Mouse (Mus musculus) thymus, postnatal 0 days (tissue): ENCODE results near the gene Mrpl50. TPM values are rescaled to one million over a fixed set of nuclear protein-coding genes. Genes with fewer than 3 reads are reported as not detected.
"Not testable (repeated sequence)": the region's sequence is repeated elsewhere in the genome, so short reads cannot be mapped to it uniquely, and the experiment has no call there.

Experiments
- DNase-seq: peaks from one replicate; pipeline ENCODE4 v3.0.0-alpha.2; 2015; ENCODE audit warnings: low spot score
- polyA plus RNA-seq: library from polyadenylated mRNA; unstranded; fragments of >200 nt; fragmentation: Nextera tagmentation; extraction: Ambion mirVana; gene quantifications from 2 replicates; pipeline ENCODE4 v1.2.1, GENCODE M21; 2015

Mrpl50 gene
- polyA plus RNA-seq, 1 experiment from 2014 or later: 48.8 TPM

DNA sequence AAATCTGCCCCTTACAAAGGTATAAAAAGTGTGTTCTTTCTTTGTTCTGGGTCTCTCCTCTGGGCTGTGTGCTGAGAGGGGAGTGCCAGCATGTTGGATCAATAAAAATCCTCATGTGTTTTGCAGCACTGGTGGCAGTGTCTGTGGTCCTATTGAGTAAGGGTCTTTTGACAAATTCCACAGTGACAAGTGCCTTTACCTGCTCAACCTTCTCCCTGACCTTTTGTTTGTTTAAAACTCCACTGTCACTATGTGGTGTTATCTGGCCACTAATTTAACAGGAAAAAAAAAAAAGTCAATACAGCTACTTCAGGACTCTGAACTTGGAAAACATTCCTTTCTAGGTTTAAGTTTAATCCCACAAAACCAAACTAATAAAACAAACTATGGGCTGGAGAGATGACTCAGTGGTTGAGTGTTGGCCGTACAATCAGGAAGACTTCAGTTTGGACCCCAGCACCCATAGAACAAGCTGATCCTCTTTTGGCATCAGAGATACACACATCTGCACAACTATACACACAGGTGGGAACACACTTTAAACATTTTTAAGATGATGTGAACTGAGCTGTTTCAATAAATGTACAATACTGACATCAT is 10.6 kb downstream of the Mrpl50 start:
- DNase-seq: not testable (repeated sequence)

DNA sequence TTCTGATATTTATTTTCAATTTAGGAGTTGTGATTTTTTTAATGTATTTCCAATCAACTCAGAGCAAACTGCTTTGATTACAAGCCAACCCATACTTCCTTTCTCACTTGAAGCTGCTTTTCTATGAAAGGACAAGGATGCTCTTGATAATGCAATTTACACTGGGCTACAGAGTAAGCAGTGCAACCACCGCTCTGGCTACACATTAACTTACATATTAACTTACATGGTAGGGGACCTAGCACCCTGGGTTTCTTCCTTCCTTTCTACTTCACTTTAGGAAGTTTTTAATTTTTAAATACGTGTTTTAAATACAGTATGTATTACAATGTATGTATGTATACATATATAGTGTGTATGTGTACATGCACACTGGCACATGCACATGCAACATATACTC is 11.7 kb downstream of the Mrpl50 start:
- no peak for DNase-seq

DNA sequence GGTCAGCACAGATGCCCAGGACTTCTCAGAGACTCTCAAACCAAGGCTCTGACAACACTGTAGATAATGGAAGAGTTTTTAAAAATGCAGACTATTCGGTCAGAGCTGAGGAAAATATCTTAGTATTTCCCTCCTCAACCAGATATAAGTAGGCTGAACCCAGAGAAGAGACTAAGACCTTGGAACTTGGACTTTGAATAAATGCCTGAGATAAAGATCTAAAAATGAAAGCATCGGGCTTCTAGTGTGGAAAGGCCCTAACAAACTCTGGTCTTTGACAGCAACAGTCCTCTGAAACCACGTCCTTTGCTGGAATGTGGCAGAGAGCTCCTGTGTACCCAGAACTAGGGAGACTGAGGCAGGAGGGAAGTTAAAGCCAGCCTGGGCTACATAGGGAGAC is 14.5 kb downstream of the Mrpl50 start, which contains the start of gene Baat:
TSS of gene Baat (minus strand) at position 172 of the 400 bp plus-strand sequence.
- DNase-seq: no peak

DNA sequence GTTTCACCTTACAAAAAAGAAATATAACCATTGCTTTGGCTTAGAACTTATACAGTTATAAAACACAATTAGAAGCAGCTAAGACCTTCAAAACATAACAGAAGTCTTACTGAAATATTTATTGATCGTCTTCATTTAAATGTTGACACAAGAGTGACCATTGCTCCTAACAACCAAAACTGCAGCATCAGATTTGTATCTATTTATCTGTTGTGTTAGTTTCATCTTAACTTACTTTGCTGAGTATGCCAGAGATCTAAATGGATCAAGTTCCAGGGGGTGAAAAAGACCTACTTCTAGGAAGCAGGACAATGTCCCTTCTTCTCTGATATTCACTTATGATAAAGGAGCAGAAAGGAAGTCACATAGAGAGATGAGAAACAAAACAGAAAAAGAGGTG is 17.3 kb downstream of the Mrpl50 start:
- DNase-seq: no peak

DNA sequence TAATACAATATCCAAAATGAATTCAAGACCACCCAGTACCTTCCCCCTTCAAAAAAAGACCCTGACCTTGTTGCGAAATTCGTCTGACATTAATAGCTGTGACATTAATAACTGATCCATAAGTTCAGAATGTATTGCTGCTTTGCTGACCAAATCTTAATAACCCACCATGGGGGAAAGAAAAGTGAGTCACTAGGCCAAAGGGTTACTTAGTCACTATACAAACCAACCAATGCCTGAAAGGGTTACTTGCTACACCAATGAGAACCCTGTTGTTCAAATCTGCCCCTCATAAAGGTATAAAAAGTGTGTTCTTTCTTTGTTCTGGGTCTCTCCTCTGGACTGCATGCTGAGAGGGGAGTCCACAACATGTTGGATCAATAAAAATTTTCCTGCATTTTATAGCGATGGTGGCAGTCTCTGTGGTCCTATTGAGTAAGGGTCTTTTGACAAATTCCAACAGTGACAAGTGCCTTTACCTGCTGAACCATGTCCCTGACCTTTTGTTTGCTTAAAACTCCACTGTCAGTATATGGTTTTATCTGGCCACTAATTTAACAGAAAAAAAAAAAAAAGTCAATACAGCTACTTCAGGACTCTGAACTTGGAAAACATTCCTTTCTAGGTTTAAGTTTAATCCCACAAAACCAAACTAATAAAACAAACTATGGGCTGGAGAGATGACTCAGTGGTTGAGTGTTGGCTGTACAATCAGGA is 34.8 kb downstream of the Mrpl50 start:
- not testable (repeated sequence) for DNase-seq

DNA sequence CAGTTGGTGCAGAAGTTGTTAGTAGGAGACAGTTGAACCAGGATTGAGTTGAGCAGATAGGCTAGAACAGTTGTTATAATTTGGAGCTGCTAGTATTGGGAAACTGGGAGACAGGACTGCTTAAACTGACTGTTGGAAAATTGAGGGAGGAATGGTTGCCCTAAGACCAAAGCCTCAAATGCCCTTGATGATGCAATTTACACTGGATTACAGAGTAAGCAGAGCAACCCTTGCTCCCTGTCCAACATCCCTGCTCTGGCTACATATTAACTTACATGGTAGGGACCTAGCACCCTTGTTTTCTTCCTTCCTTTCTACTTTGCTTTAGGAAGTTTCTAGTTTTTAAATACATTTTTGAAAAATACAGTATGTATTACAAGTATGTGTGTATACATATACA is 35.5 kb downstream of the Mrpl50 start:
- DNase-seq: no peak

DNA sequence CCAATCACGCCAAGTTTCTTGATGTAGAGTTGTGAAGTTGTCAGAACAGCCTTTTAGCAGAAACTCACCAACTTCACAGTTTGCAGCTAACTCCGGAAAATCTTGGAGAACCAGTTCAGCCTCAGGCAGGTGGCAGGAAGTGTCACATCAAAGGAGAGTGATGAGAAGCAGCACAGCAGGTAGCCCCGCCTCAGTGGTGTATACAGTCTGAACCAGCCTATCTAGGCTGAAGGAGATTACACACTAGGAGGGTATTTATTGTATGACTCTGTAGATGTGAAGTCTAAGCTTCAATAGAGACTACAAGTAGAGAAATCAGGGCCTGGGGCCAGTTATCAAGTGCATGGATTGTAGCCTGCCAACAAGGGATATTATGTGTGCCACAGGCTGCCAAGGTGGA is 40.0 kb downstream of the Mrpl50 start:
- DNase-seq: peak; percentile 64

DNA sequence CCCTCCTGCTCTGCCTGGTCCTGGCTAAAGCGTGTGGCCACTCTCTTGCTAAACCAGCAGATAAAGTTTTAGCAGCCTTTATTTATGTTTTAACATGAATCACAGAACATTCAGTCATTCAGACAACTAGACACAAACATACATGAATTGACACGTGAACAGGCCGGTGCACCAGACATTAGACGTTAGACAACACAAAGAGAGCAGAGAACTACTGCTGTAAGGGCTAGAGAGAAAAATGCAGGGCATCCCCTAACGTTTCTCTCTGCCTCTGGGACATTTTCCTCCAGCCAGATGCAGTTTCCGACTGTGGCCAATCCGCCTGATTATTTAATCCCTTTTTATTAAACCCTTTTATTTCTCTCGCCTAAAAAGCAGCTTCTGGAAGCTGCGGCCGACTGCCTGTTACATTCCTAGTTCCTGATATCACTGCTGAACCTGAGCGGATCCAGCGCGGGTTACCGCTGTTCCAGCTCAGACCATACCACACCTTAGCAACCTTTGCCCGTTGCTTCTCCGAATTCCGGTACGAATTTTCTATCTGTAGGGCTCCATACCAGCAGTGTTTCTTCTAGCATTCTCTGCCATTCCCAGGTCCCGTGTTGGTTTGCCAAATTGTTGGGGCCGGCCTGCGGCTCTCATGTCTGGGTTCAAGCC is 40.7 kb downstream of the Mrpl50 start:
- no peak for DNase-seq

DNA sequence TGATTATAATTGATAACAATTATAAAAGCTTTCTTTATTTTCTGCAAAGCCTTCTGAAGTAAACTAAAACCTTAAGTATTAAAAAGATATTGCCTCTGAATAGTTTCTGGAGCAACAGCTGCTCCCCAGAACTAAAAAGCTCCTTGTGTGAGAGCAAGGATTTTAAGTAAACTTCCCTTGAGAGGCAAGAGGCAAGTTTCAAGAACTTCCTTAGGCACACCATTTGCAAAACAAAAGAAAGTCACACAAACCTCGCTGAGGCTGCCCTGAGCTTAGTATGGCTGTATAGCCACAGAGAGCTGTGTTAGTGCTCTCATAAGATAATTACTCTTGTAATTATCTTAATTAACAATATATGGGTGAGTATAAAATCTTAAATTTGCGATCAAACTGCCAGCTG is 41.9 kb downstream of the Mrpl50 start:
- not testable (repeated sequence) for DNase-seq

DNA sequence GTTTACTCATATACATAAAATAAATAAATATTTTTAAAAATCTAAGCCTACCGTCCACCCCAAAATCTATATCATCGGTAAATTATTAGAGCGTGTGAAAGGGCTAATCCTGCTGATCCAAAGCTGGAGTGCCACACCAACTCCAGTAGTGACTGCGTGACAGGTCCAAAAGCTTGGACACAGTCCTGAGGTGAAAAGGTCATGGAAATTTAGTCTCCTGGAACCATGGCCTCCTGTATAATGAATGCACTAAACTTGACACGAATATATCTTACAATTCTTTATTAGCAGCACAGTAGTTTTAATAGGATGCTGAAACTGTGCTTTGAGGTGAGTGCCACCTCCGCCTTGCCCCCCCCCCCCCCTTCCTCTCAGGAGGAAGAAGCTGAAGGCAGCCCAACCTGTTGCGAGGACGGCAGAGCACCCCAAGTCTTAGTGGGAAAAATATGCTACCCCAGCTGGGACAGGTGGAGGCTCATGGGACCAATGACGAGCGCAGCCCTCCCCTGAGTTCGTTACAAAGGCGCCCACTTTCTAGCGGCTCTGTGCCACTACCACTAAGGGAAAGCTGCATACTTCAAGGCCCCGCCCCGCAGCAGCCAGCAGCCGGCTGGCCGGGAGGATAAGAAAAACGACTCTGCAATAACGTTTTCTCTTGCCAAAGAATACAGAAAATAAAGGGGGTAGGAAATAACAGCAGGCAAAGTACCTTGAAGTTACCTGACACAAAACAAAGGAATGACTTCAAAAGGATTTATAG is 42.6 kb downstream of the Mrpl50 start:
- DNase-seq: peak; percentile 55

DNA sequence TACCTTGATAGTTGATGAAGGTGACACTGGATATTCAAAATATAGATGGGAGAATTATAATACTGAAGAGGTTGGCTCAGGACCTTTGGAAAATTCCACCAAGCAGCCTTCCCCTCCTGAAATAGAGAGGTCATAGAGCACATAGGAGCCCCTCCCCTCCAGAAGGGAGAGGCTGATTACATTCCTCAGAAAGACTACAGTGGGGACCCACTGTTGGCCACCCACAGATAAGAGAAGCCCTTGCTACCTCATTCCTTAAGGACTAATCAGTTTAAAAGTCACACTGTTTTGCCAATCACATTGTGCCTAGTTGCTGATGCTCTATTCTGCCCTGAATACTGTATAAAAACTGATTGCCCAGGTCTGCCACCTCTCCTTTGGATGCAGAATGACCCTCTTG is 46.3 kb downstream of the Mrpl50 start:
- no peak for DNase-seq

DNA sequence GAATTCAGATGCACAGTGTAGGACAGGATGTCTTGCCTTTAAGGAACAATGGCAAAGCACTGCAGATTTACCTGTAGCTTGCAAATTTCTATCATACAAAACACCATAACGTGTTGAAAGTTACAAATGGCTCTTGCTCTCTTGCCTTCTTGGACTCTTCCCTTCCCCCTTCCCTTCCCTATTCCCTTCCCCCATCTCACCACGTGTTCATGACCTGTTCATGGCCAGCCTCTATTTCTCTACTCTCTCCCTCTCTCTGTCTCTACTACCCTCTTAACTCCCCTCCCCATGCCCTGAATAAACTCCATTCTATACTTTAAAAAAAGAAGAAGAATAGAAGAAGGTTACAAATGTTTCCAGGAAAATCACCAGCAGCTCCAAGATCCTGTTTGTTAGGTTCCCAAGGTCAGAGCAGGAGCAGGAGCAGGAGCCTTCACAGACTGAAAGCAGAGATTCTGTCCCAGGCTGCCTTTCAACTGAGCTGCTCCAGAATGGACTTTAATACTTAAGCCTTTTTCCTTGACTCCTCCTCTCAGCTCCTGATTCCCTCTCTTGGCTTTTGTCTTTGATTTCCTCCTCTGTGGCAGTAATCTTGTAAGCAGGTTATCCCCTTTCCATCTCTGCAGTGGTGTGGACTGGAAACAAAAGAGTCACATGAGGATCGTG is 47.3 kb downstream of the Mrpl50 start, which contains the start of gene Acnat1:
TSS of gene Acnat1 (minus strand) at position 478 of the 666 bp plus-strand sequence.
- no peak for DNase-seq

DNA sequence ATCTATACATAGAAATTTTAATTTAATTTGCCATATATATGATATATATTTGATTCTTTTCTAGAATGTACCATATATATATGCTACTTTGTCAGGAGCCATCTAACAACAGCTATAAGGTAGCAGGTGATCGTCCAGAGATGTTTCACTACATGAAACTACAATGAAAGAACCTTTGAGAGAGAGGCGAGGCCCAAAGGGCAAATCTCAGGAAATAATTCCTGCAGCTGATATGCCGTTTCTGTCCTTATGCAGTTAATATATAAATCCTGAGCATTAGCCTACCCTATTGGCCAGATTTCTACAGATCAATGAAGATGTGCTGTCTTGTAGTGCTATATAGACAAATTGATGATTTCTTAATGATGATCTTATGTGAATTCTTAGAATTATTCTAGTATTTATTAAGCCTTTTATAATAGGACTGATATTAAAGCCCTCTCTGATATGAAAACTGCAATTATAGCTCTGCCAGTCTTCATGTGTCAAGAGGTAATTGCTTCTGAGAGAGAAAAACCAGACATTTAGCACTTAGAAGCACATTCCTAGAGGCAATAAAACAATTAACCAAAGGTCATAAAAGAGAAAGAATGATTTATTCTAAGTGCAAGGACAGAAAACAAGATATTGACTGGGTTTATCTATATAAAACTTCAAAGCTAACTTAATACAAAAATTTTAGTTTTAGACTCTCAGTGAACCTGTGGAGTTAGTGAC is 51.3 kb downstream of the Mrpl50 start:
- no peak for DNase-seq

DNA sequence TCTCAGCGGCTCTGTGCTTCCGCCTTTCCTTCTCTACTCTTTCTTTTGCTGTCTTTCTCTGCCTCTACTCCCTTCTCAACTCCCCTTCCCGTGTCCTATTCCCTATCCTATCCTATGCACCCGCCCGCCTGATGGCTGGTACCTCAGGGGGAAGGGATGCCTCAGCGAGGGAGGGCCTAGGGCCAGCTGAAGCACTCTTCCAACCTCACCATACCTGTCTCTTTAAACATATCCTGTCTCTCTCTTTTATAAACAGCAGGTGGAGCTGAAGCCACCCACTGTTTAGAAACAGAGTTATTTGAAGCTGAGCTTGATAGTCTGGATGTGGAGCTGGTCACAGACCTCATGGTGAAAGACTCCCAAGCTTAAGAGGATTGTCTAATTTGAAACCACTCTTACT is 53.5 kb downstream of the Mrpl50 start:
- no peak for DNase-seq

Other genes starting within 250 kb of the Mrpl50 start
- gene Acnat2, start 112.9 kb downstream of the Mrpl50 start, polyA plus RNA-seq: not detected in 2 replicates
- gene Acnat1, start 47.2 kb downstream of the Mrpl50 start, polyA plus RNA-seq: 0.31 and 0.37 TPM in 2 replicates
- 0.10 TPM in 1 of 2 replicates, not detected in the other for gene Baat, start 14.5 kb downstream of the Mrpl50 start, polyA plus RNA-seq
- 5.7 and 5.9 TPM in 2 replicates for gene Zfp189, start 83 bp upstream of the Mrpl50 start, polyA plus RNA-seq
- 0.84 and 1.4 TPM in 2 replicates for gene Aldob, start 28.5 kb upstream of the Mrpl50 start, polyA plus RNA-seq
- 4.0 and 4.4 TPM in 2 replicates for gene Tmem246, start 76.8 kb upstream of the Mrpl50 start, polyA plus RNA-seq
- gene Rnf20, start 110.9 kb upstream of the Mrpl50 start, polyA plus RNA-seq: 37.5 and 38.6 TPM in 2 replicates
- gene Ppp3r2, start 160.9 kb upstream of the Mrpl50 start, polyA plus RNA-seq: not detected in 2 replicates